Mouse (Mus musculus) layer of hippocampus, postnatal 25 days (tissue): ENCODE results near the gene Rnf39. TPM values are rescaled to one million over a fixed set of nuclear protein-coding genes. Genes with fewer than 3 reads are reported as not detected.

ENCODE experiments used
- DNase-seq, 2 experiments: peaks; one replicate each; pipeline ENCODE4 v3.0.0; 2022; ENCODE audit warnings: mixed read lengths in 2 of 2, low spot score in 1 of 2; ENCODE audit errors: extremely low spot score in 1 of 2
- total RNA-seq, 2 experiments: library from RNA; stranded (reverse); gene quantifications; 2 replicates each; pipeline ENCODE4 v1.2.3; 2021

Gene Rnf39
- total RNA-seq, 2 experiments from 2014 or later, result 3.2 to 6.4 TPM

GRCm38 (mm10) chr17:36931806-36932205, 10.9 kb upstream of the Rnf39 start:
- no peak for DNase-seq

DNA sequence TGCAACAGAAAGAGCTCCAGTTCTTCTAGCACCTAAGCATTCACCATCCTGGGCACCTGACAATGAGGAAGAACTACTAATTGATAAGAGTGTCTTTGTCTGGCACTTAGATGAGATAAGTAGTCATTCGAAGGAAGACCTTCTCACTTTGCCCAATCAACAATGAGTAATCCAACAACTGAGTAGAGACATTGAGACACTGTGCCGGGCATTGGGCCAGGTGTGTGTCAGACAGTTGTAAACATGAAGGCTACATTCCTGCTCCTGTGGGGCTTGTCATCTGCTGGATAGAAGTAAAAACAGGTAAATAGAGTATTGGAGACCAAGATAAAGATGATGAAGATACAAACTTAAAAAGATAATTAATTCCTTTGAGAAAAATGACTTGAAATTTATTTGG, 4.7 kb upstream of the Rnf39 start:
- DNase-seq, result no peak

- DNase-seq, result peak in 1 of 2 experiments; percentile 25
Measured at GRCm38 (mm10) chr17:36942391-36942790, 327 bp upstream of the Rnf39 start.

GRCm38 (mm10) chr17:36943691-36944090, 973 bp downstream of the Rnf39 start:
- no peak for DNase-seq

DNA sequence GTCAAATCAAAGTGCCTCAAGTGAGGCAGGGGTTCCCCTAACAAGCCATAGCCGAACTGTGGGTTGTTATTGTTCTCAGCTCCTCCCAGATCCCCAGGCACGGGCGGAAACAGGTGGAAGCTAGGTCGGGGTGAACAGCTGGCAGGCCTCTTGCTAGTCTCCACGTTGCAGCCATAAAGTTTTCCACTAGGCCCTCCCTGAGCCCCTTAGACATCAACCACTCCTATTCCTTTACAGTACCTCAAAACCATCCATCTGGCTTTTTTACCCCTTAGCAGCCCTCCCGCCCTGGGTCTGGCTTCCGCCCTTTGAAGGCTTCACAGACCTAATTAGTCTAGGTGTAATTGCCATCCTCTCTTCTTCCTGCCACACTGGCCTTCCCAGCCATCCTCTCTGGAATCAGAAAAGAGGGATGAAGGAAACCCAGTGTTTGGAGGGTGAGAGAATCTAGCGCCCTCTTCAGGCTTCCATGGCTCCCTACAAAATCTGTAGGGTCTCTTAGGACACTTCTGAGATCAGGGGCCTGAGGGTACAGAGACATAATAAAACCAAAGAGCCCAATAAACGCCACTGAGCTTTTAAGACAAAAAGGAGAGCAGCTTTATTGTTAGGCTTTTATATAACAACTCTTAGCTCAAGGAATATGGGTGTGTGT, 1.5 kb downstream of the Rnf39 start:
- DNase-seq, result no peak

GRCm38 (mm10) chr17:36947051-36947819, 4.5 kb downstream of the Rnf39 start:
- DNase-seq, result peak; percentile 52 to 63

- no peak for DNase-seq
Measured at GRCm38 (mm10) chr17:36948286-36948685, 5.6 kb downstream of the Rnf39 start.

GRCm38 (mm10) chr17:36949265-36949664, 6.5 kb downstream of the Rnf39 start:
- no peak for DNase-seq

- peak; percentile 84 to 89 for DNase-seq
Measured at GRCm38 (mm10) chr17:36950981-36951947, 8.5 kb downstream of the Rnf39 start, which contains the start of gene Ppp1r11. TSS of gene Ppp1r11 (minus strand) at chr17:36951741.

- no peak for DNase-seq
Measured at GRCm38 (mm10) chr17:36952631-36953030, 9.9 kb downstream of the Rnf39 start.

- no peak for DNase-seq
Measured at GRCm38 (mm10) chr17:36953062-36953461, 10.3 kb downstream of the Rnf39 start.

DNA sequence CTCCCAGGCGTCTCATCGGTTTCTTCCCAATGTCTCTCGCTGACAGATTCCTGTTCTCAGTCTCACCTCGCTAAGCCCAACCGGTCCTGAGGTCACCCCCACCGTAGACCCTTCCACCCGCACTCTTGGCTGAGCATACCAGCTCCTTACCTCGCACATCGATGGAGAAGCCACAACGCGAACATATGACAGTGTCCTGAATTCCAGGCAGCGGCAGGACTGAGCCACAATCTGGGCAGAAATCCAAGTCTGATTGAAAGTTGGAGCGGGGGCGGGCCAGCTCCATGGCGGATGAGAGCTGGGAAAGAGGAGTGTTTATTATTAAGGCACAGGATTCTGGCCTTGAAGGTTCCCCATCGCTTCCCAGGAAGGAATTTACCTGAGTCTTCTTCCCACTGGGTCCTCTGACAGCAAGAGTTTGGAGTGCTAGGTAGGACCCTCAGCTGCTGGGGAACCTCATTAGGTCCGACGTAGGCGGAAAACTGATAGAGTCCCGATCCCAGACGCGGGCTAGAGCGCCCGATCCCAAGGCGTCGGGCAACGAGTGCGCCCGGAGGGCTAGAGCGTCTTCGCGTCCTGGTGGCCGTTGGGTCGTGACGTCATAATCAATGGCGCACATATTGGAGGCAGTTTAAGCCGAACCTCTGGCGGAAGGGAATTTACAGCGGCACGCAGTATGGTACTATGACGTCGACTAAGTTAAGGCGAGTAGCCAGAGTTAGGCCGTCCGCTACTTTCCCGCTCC, 15.5 kb downstream of the Rnf39 start, which contains the start of the genes Znrd1 and Znrd1as:
Gene Znrd1, minus strand, starts transcription at position 561 of the 745 bp plus-strand sequence.
Gene Znrd1as, plus strand, starts transcription at position 594 of the 745 bp plus-strand sequence.
- peak; percentile 84 to 88 for DNase-seq

GRCm38 (mm10) chr17:36958884-36959283, 16.2 kb downstream of the Rnf39 start:
- DNase-seq, result no peak

GRCm38 (mm10) chr17:36961125-36961524, 18.4 kb downstream of the Rnf39 start:
- no peak for DNase-seq

DNA sequence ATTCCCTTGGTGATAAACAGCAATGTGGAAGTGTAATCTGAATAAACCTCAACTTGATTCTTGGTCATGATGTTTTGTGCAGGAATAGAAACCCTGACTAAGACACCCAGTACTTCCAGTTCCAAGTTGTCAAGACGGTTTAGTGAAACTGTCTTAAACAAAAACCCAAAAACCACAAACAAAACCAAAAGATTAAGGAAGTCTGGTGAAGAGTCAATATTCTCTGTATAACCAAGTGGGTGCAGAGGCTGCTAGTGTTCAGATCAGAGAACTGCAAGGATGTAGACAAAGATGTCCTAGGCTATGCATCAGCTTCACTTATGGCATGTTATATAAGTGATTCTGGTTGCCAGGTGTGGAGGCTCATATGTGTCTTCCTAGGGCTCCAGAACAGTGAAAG, 24.2 kb downstream of the Rnf39 start:
- no peak for DNase-seq

- DNase-seq, result no peak
Measured at GRCm38 (mm10) chr17:36970316-36970890, 27.7 kb downstream of the Rnf39 start.

DNA sequence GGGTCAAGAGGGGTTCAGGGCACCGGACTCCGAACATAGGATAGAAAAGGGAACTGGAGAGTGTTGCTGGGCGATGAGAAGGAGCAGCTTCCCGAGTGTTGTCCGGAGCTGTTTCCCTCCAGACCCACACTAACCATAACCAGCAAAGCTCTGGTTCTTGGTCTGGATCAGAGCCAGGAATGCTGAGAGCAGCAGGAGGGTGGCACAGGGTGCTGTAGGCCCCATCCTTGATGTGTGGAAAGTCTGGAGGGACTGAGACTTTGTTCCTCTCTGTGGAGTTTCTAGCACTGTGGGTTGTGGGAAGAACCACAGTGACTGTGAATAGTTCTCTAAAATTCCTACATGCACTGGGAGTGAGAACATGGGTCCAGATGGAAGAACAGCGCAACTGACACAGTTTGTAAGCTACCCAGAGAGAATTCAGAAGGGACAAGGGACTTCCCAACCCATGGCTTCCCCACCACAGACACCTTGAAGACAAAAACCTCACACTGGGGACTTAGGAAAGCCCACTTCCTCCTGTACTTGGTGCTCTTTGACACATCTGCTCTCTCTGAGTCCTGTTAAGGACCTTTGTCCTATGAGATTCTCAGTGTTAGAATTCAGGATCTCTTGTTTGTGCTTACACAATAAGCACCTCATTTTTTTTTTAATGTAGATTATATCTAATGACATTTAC, 28.6 kb downstream of the Rnf39 start:
- DNase-seq, result no peak

DNA sequence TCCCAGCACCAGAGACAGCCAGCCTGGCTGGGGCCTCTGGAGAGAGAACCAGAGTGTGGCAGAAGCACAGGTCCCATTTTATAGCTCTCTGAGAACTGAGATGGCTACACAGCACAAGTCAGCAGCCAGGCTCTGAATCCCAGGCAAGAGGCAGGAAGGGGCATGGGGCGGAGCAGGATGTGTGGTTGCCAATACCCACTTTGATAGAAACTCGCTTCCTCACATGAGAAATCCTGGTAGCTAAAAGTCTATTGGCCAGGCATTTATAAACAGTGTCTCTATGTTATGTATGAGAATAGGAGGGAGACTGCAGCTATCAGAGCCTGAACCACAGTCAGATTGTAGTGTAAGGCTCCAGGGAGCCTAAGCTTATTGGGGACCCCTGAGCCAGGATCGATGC, 30.1 kb downstream of the Rnf39 start:
- DNase-seq, result no peak

DNA sequence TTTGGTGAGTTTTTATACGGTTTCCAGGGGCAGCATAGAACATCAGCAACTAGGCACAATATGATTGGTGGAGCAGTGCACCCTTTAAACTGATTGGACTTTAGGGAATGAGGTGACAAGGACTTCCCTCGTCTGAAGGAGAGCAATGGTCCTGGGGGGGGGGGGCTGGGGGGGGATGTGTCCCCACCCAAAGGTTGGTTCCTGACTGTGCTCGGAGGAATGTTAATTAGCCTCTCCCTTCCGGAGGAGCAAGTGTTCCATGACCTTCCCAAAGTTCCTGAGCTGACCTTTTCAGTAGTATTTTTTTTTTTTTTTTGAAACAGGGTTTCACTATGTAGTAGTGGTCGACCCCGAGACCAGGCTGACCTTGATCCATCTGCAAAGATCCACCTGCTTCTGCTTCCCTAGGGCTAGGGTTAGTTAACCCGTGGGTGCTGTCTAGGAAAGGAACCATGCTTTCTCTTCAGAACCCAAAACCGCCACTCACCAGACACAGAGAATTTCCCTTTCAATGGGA, 30.6 kb downstream of the Rnf39 start:
- no peak for DNase-seq
